In the genomic region with DNA sequence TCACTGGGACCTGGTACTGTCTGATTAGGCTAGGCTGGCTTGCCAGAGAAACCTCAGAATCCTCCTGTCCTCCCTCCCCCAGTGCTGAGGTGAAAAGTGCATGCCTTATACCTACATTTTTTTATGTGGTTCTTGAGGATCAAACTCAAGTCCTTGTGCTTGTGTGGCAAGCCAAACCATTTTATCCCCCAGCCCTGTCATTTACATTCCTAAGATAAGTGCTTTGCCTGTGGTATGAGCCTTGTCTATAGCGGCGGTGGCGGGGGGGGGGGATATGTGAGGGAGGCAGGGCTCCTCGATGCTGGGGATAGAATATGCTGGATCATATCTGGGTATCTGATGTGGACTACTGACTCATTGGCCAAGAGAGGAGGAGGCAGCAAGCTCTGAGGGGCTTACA, we compare ENCODE assay signal across 23 mouse cellular contexts.
DNase-seq lines count a peak whose midpoint lies in the region; ATAC-seq and TF ChIP-seq lines count a peak whose summit lies in the region.
"Had no signal": no experiment of that assay in that cellular context is flagged by ENCODE, and none has a peak within 500 bp of the region (broad histone marks: within the 10 kb centered on the region; RNA-seq: fewer than 3 reads in every experiment).

No protein-coding gene starts in this region.

- H3K4me2 ChIP-seq in lung, embryonic 14.5 days, result no peak overlapping the region
- no peak overlapping the region for H3K4me2 ChIP-seq in lung, embryonic 16.5 days (ENCODE audit: low read depth, low read length)
- no peak overlapping the region for H3K4me2 ChIP-seq in kidney, embryonic 16.5 days (replicated peaks; ENCODE audit: low read depth, low read length)
- H3K4me2 ChIP-seq: embryonic facial prominence, embryonic 13.5 days; forebrain, embryonic 13.5 days; forebrain, embryonic 15.5 days had no signal

- H3K4me3 ChIP-seq in lung, embryonic 14.5 days (ENCODE audit: low read depth, low read length), result no peak overlapping the region
- H3K4me3 ChIP-seq in lung, embryonic 16.5 days (ENCODE audit: low read length), result no peak overlapping the region
- no peak overlapping the region for H3K4me3 ChIP-seq in embryonic facial prominence, embryonic 10.5 days
- no peak overlapping the region for H3K4me3 ChIP-seq in kidney, embryonic 16.5 days (ENCODE audit: low read length)
- H3K4me3 ChIP-seq: embryonic facial prominence, embryonic 13.5 days; forebrain, embryonic 13.5 days; forebrain, embryonic 15.5 days had no signal

- H3K36me3 ChIP-seq in lung, embryonic 14.5 days (ENCODE audit: insufficient read depth), result no peaks in the 10 kb centered on the region
- no peaks in the 10 kb centered on the region for H3K36me3 ChIP-seq in lung, embryonic 16.5 days (ENCODE audit: control insufficient read depth, insufficient read depth, low read length)
- no peaks in the 10 kb centered on the region for H3K36me3 ChIP-seq in embryonic facial prominence, embryonic 10.5 days (replicated peaks)
- no peaks in the 10 kb centered on the region for H3K36me3 ChIP-seq in kidney, embryonic 16.5 days (ENCODE audit: insufficient read depth, low read length)
- H3K36me3 ChIP-seq: embryonic facial prominence, embryonic 13.5 days; forebrain, embryonic 15.5 days; G1E had no signal

- H3K4me1 ChIP-seq in lung, embryonic 14.5 days (ENCODE audit: insufficient read depth), result no peaks in the 10 kb centered on the region
- H3K4me1 ChIP-seq in lung, embryonic 16.5 days (replicated peaks; ENCODE audit: control insufficient read depth, insufficient read depth, low read length), result peaks cover 6% of the 10 kb centered on the region
- H3K4me1 ChIP-seq in embryonic facial prominence, embryonic 10.5 days, result peaks cover 15% of the 10 kb centered on the region
- no peaks in the 10 kb centered on the region for H3K4me1 ChIP-seq in kidney, embryonic 16.5 days (ENCODE audit: insufficient read depth, low read length)
- H3K4me1 ChIP-seq: embryonic facial prominence, embryonic 13.5 days had no signal

- no peak for TF ChIP-seq CTCF in lung, embryonic 14.5 days (IDR thresholded peaks at IDR 0.05; ENCODE audit: low read depth)

- H3K9ac ChIP-seq in lung, embryonic 14.5 days, result no peak overlapping the region
- H3K9ac ChIP-seq in lung, embryonic 16.5 days (ENCODE audit: low read length), result no peak overlapping the region
- H3K9ac ChIP-seq in kidney, embryonic 16.5 days (replicated peaks; ENCODE audit: low read length), result no peak overlapping the region
- H3K9ac ChIP-seq: embryonic facial prominence, embryonic 13.5 days; forebrain, embryonic 13.5 days; forebrain, embryonic 15.5 days; forebrain, postnatal 0 days had no signal

- DNase-seq in lung, embryonic 14.5 days, result peak; percentile 34
- no peak for DNase-seq in lung, postnatal 36 days
- DNase-seq in lung, postnatal 14 days, result no peak
- peak; percentile 24 for DNase-seq in embryonic facial prominence, embryonic 10.5 days (ENCODE audit: low spot score)
- DNase-seq: adrenal gland, adult 8-10 months; adrenal gland, postnatal 14 days; adrenal gland, postnatal 36 days; B cell, adult 2 months; cerebellum, adult 11-12 months; cerebellum, adult 2 months; cerebellum, adult 9-10 months; cerebellum, postnatal 10 days; cerebellum, postnatal 25 days; forebrain, postnatal 0 days had no signal

- no peaks in the 10 kb centered on the region for H3K9me3 ChIP-seq in lung, embryonic 14.5 days (ENCODE audit: low read depth, low read length)
- no peaks in the 10 kb centered on the region for H3K9me3 ChIP-seq in lung, embryonic 16.5 days (ENCODE audit: control insufficient read depth, low read length)
- no peaks in the 10 kb centered on the region for H3K9me3 ChIP-seq in embryonic facial prominence, embryonic 10.5 days
- H3K9me3 ChIP-seq in kidney, embryonic 16.5 days (ENCODE audit: low read length), result no peaks in the 10 kb centered on the region
- H3K9me3 ChIP-seq: embryonic facial prominence, embryonic 13.5 days; forebrain, embryonic 13.5 days; forebrain, embryonic 15.5 days; G1E had no signal

- no peak overlapping the region for H3K27ac ChIP-seq in lung, embryonic 14.5 days (ENCODE audit: low read depth)
- H3K27ac ChIP-seq in lung, embryonic 16.5 days (ENCODE audit: low read length), result peak overlapping the region; percentile 11
- H3K27ac ChIP-seq in embryonic facial prominence, embryonic 10.5 days (replicated peaks), result no peak overlapping the region
- no peak overlapping the region for H3K27ac ChIP-seq in kidney, embryonic 16.5 days (ENCODE audit: low read length)
- H3K27ac ChIP-seq: embryonic facial prominence, embryonic 13.5 days; forebrain, embryonic 13.5 days; forebrain, embryonic 15.5 days had no signal

- H3K27me3 ChIP-seq in lung, embryonic 14.5 days (ENCODE audit: insufficient read depth, low read length), result no peaks in the 10 kb centered on the region
- H3K27me3 ChIP-seq in lung, embryonic 16.5 days (ENCODE audit: control insufficient read depth, insufficient read depth, low read depth, low read length), result no peaks in the 10 kb centered on the region
- H3K27me3 ChIP-seq in embryonic facial prominence, embryonic 10.5 days (replicated peaks; ENCODE audit: low read depth, poor library complexity, severe bottlenecking), result no peaks in the 10 kb centered on the region
- H3K27me3 ChIP-seq in kidney, embryonic 16.5 days (ENCODE audit: insufficient read depth, low read length), result no peaks in the 10 kb centered on the region
- H3K27me3 ChIP-seq: embryonic facial prominence, embryonic 13.5 days; forebrain, embryonic 13.5 days; forebrain, embryonic 15.5 days; Patski had no signal

- WGBS in lung, embryonic 14.5 days, result 52% methylated on average over 4 of the region's 4 CpGs
- 31% methylated on average over 4 of the region's 4 CpGs for WGBS in lung, embryonic 16.5 days
- 74% methylated on average over 4 of the region's 4 CpGs for WGBS in embryonic facial prominence, embryonic 10.5 days
- 78% methylated on average over 4 of the region's 4 CpGs for WGBS in kidney, embryonic 16.5 days

- peak; percentile 41; the same call in 1 of the 2 replicates for ATAC-seq in lung, embryonic 14.5 days (ENCODE audit: insufficient read depth)
- peak; percentile 89 for ATAC-seq in lung, embryonic 16.5 days (ENCODE audit: low read depth)
- ATAC-seq in kidney, embryonic 16.5 days (ENCODE audit: low FRiP score, low TSS enrichment), result no peak
- ATAC-seq: activated CD4-positive, CD25-positive, alpha-beta regulatory T cell, adult 4 months; CD4-positive, CD25-positive, alpha-beta regulatory T cell, adult 4 months; Patski had no signal

Comparison
In these comparisons a context has a peak if more than half of its experiments do, and no peak if none do; other contexts are left out.
1. DNase-seq: peak in lung, embryonic 14.5 days (single experiment) and embryonic facial prominence, embryonic 10.5 days (single experiment); none in lung, postnatal 36 days (single experiment) and lung, postnatal 14 days (single experiment).